Mouse (Mus musculus) left cerebral cortex, postnatal 36 days (tissue): ENCODE data around the gene Sp140. TPM values are rescaled to one million over a fixed set of nuclear protein-coding genes. Genes with fewer than 3 reads are reported as not detected.
"Not testable (repeated sequence)": the region's sequence is repeated elsewhere in the genome, so short reads cannot be mapped to it uniquely, and the experiment has no call there.

Experiments
- DNase-seq, 2 experiments: peaks; one replicate each; pipeline ENCODE4 v3.0.0; 2021 to 2022; ENCODE audit warnings: low spot score in 2 of 2, mixed read lengths in 1 of 2
- intact Hi-C: fragments of 180-260 bp; cut with DNase I; formaldehyde crosslinking; loops from one replicate; pipeline ENCODE4 v1.15.1; 2025
- total RNA-seq, 2 experiments: library from RNA; stranded (reverse); gene quantifications; 2 replicates each; pipeline ENCODE4 v1.2.3; 2021

Gene Sp140
- 1 to 10 TPM in 1 of 2 experiments, under 1 TPM in 1; 0.86 to 1.2 TPM for total RNA-seq

GRCm38 (mm10) chr1:85600078-85600477, at the start of gene Sp140:
TSS of gene Sp140 (plus strand) at chr1:85600378.
- intact Hi-C loops, DNase-seq: not testable (repeated sequence)

DNA sequence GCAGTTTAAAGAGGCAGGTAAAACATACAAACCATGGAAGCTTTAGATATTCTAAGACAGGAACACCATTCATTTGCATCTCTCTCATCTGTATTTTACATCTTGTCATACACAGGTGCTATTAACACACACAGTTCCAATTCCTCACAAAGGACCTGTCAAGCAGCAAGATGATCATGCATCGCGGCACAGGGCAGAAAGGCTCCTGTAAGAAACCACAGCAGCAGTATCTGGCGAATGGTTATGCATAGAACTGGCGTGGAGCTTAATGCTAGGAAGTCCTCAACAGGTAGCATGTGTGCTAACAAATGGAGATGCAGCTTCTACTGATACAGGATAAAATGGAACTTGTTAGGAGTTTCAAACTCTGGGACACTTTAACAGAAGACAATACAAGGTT, 44.9 kb upstream of the Sp140 start:
- peak; percentile 7 to 9 for DNase-seq
- intact Hi-C loops = not testable (repeated sequence)

DNA sequence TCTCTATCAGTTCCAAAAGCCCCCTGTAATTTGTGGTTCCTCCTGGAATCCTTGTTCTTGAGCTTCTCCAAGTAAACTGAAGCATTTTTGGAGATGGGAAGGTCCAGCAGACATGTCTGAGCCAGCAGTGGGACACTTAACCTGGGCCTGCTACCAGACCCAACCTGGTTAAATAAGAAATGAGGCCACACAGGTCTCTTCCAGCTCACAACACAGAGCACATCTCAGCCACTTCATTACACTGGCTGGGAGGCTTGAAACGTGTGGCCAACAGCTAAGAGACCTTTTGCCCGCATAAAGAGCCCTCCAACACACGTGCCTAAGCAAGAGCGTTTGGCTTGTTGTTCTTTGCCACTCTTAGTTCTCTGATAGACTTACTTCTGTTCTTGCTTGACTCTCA, 26.6 kb upstream of the Sp140 start:
- intact Hi-C loops, DNase-seq: not testable (repeated sequence)

DNA sequence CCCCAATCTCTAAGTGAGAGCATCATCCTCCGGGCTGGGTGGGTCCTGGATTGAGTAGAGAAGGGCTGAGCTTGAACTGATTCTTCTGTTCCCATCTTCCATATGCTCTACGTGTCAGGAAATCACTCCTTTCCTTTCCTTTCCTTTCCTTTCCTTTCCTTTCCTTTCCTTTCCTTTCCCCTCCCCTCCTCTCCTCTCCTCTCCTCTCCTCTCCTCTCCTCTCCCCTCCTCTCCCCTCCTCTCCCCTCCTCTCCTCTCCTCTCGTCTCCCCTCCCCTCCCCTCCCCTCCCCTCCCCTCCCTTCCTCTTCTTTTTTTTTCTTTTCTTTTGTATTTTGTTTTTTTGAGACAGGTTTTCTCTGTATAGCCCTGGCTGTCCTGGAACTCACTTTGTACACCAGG, 24.8 kb upstream of the Sp140 start, which contains the start of gene G530012D18Rik:
Gene G530012D18Rik, plus strand, starts transcription at position 301 of the 400 bp plus-strand sequence.
- DNase-seq, intact Hi-C loops: not testable (repeated sequence)

GRCm38 (mm10) chr1:85578372-85579010, 21.7 kb upstream of the Sp140 start:
- intact Hi-C loops, DNase-seq: not testable (repeated sequence)

GRCm38 (mm10) chr1:85579199-85580147, 20.7 kb upstream of the Sp140 start:
- intact Hi-C loops = loop anchor here (5.0 kb wide), 1 partner anchor 158 kb away; no protein-coding TSS in a partner anchor

DNA sequence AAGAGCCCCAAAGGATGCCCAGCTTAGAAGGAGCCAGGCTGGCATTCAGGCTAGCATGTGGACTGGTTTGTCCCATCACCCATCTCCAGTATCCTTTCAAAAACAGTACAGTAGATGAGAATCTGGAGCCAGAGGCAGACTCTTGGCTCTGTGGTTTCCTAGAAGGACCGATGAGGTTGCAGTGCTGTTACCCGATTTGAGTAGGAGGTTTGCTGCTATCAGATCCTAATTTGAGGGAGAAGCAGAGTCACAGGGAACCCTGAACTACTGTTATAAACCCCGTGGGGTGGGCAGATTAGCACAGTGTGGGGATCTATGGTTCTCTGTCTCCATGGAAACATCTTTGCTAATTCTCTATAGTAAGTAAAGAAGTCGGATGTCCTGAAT, 20.0 kb upstream of the Sp140 start:
- intact Hi-C loops = loop anchor here (5.0 kb wide), 1 partner anchor 157 kb away; no protein-coding TSS in a partner anchor
- DNase-seq = not testable (repeated sequence)

More at GRCm38 (mm10) chr1:85579199-85580147, 20.7 kb upstream of the Sp140 start:
- DNase-seq = not testable (repeated sequence)

DNA sequence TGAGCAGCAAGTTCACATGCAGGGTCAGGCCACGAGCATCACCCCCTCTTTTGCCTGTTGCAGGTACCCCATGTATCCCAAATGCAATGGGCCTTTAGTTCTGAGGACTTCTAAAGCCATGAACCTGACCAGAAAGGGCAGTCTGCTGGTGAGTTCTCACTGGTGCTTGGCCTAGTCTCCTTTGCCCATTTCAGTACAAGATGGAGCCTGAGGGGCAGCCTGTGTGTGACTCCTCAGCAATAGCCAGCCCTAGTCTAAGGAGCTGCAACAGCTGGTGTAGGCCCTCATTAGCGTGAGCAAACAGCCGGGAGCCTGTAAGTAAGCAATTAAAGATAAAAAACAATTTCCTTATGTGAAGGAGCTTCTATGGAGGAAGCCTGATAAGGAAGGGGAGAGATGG, 19.6 kb upstream of the Sp140 start:
- DNase-seq = not testable (repeated sequence)
- intact Hi-C loops = loop anchor here (5.0 kb wide), 1 partner anchor 157 kb away; no protein-coding TSS in a partner anchor

DNA sequence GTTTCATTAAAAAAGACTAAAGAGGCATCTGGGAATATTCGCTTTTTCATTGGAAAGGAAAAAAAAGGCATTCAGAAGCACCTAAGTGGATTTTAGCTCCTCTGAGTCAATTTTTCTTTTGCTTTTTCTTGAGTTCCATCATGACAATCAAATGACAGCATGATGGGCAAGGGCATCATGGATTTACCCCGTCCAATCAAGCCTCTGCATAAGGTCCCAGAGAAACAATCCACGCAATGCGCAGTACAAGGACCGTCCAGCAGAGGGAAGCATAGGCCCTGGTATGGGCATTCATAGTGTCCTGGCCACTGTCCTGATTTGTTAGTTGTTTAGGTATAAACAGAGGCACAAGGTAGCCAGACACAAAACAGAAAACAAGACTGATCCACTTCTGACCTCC, 18.7 kb upstream of the Sp140 start:
- intact Hi-C loops = loop anchor here (5.0 kb wide), 1 partner anchor 156 kb away; no protein-coding TSS in a partner anchor

GRCm38 (mm10) chr1:85588697-85589096, 11.5 kb upstream of the Sp140 start:
- intact Hi-C loops, DNase-seq: not testable (repeated sequence)

More for the DNA sequence above, 18.7 kb upstream of the Sp140 start:
- not testable (repeated sequence) for DNase-seq

- intact Hi-C loops, DNase-seq: not testable (repeated sequence)
Observed at GRCm38 (mm10) chr1:85592526-85592925, 7.7 kb upstream of the Sp140 start.

GRCm38 (mm10) chr1:85598271-85599012, 1.7 kb upstream of the Sp140 start, which contains the start of gene Sp110:
TSS of gene Sp110 (minus strand) at chr1:85598817.
- intact Hi-C loops = not testable (repeated sequence)

DNA sequence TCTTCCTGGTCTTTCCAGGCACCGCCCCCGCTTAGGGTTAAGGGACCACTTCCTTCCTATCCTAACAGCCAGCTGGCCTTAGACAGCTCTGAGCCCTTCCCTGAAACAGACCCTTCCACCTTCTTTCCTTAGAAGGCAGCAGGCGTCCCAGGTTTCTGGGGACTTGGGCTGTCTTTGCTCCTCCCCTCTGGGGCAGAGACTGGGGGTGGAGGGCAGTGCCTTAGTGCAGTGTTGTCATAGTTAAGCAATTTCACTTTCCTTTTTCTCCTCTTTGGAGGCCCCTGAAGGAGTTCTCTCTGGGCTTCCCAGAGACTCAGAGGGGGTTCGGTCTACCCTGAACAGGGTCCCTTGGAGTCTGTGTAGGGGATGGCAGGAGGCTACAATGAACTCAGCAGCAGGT, 616 bp downstream of the Sp140 start:
- DNase-seq, intact Hi-C loops: not testable (repeated sequence)

More at GRCm38 (mm10) chr1:85598271-85599012, 1.7 kb upstream of the Sp140 start, which contains the start of gene Sp110:
- not testable (repeated sequence) for DNase-seq

DNA sequence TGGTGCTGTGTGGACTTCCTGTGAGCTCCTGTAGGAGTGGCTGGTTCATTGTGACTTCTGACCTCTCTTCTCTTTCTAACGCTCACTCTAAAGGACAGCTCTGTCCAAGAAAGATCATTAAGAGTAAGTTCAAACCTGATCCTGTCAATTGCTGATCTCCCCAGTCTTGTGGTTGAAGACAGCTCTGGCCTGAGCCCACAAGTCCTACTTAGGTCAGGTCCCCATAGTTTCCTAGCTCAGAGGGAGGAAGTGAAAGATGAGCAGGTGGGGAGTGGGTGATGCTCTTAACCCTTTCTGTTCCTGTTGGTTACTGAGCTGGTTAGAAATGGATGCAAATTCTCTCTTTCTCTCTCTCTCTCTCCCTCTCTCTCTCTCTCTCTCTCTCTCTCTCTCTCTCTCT, 4.2 kb downstream of the Sp140 start:
- DNase-seq = not testable (repeated sequence)

GRCm38 (mm10) chr1:85608361-85608760, 8.2 kb downstream of the Sp140 start:
- intact Hi-C loops, DNase-seq: not testable (repeated sequence)

More for the DNA sequence above, 4.2 kb downstream of the Sp140 start:
- intact Hi-C loops = not testable (repeated sequence)

DNA sequence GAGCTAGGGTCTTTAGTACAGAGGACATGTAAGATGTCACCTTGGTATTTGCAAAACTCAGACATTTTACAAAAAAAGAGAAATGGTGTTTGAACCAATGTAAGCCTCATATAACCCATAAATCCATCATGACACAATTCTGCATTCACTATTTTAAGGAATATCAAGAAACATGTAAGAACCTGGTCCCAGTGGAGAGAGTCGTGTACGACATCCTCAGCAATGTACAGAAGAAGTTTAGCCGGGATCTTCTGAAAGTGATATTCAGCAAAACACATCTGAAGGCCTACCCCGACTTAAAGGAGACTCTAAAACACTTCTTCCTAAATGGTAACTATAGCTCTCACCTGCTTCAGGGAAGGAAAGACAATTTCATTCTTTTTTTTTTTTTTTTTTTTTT, 10.4 kb downstream of the Sp140 start:
- DNase-seq, intact Hi-C loops: not testable (repeated sequence)

DNA sequence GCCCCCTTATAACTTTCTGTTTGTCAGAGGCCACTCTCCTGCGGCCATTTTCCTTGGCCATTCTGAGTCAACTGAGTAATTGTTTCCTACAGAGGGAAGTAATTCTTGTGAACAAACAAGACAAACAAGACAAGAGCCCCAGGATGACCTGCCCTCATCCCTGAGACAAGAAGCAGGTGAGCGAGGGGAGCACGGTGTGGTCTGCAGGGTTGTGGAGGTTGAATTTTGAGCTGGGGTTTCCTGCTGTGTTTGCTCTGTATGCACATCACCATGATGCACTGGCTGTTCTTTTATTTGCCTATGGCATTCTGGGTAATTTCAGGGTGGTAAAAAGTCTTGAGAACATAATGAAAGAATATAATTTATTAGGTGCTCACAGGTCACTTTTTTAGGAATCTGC, 14.9 kb downstream of the Sp140 start:
- DNase-seq, intact Hi-C loops: not testable (repeated sequence)

GRCm38 (mm10) chr1:85615819-85616218, 15.6 kb downstream of the Sp140 start:
- DNase-seq, intact Hi-C loops: not testable (repeated sequence)

DNA sequence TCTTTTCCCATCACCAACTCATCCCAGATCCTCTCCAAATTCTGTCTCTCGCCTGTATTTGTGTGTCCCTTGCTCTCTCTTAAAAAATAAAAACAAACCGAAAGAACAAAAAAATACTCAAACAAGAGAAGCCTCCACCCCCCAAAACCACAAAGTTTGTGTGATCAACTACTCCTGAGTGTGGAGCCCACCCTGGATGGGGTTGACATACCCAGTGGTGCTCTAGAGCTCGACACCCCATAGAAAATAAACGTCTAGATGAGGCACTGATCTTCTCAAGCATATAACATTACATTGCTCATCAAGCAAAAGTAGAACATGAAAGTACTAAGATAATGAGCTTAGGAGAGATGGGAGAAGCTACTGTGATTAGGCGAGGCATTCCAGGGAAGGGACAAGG, 17.0 kb downstream of the Sp140 start:
- DNase-seq, intact Hi-C loops: not testable (repeated sequence)
